Mouse (Mus musculus): Measurements from ENCODE around the gene Hhip. TPM values are rescaled to one million over a fixed set of nuclear protein-coding genes. Genes with fewer than 3 reads are reported as not detected.

Hhip gene
- 0.48 and 0.60 TPM in 2 replicates for polyA plus RNA-seq (2012; rRNA removed)

- no peak for DNase-seq
These were observed at the start of gene Hhip for GRCm38 (mm10) chr8:80057198-80058174. TSS of gene Hhip (minus strand) at chr8:80058006.

GRCm38 (mm10) chr8:80087021-80087420 is 29.2 kb upstream of the Hhip start:
- Histone ChIP-seq H3K27me3 (replicated peaks; ENCODE audit: control insufficient read depth, insufficient read depth, low read length) (no peaks in the 10 kb centered on the region), H3K36me3 (ENCODE audit: control insufficient read depth, insufficient read depth, low read length) (no peaks in the 10 kb centered on the region), H3K4me3 (ENCODE audit: insufficient read depth, low read depth, low read length) (no peak overlapping the region), H3K27ac (ENCODE audit: insufficient read depth, low read depth, low read length) (no peak overlapping the region), H3K4me1 (ENCODE audit: control insufficient read depth, insufficient read depth, low read length) (no peaks in the 10 kb centered on the region)
- 88% methylated on average over 2 of the region's 2 CpGs for WGBS
- TF ChIP-seq CTCF (conservative IDR thresholded peaks at IDR 0.05; ENCODE audit: insufficient read depth, insufficient read length, low read depth, low read length) (no peak), POLR2A (IDR thresholded peaks at IDR 0.05; ENCODE audit: low read depth, low read length) (no peak)
- no peak for DNase-seq

More at GRCm38 (mm10) chr8:80057198-80058174, at the start of gene Hhip:
- H3K4me3 ChIP-seq (ENCODE audit: insufficient read depth, low read depth, low read length) = peak within 1 kb of the TSS; percentile 37; the same call in 1 of the 2 replicates
- H3K4me1 ChIP-seq (ENCODE audit: control insufficient read depth, insufficient read depth, low read length) = no peaks in the 10 kb centered on the region
- H3K27me3 ChIP-seq (replicated peaks; ENCODE audit: control insufficient read depth, insufficient read depth, low read length) = no peaks in the 10 kb centered on the region; the same call in none of the 2 replicates
- H3K27ac ChIP-seq (ENCODE audit: insufficient read depth, low read depth, low read length) = no peak within 1 kb of the TSS
- 2% methylated on average over 38 of the region's 56 CpGs for WGBS
- no peaks in the 10 kb centered on the region for H3K36me3 ChIP-seq (ENCODE audit: control insufficient read depth, insufficient read depth, low read length)
- no peak for TF ChIP-seq CTCF (conservative IDR thresholded peaks at IDR 0.05; ENCODE audit: insufficient read depth, insufficient read length, low read depth, low read length)
- no peak for TF ChIP-seq POLR2A (IDR thresholded peaks at IDR 0.05; ENCODE audit: low read depth, low read length)

- no peaks in the 10 kb centered on the region for H3K36me3 ChIP-seq (ENCODE audit: control insufficient read depth, insufficient read depth, low read length)
- no peaks in the 10 kb centered on the region; the same call in none of the 2 replicates for H3K27me3 ChIP-seq (replicated peaks; ENCODE audit: control insufficient read depth, insufficient read depth, low read length)
- H3K4me1 ChIP-seq (ENCODE audit: control insufficient read depth, insufficient read depth, low read length) = no peaks in the 10 kb centered on the region
- WGBS = 6% methylated on average over 8 of the region's 12 CpGs
- no peak for TF ChIP-seq POLR2A (IDR thresholded peaks at IDR 0.05; ENCODE audit: low read depth, low read length)
- no peak for TF ChIP-seq CTCF (conservative IDR thresholded peaks at IDR 0.05; ENCODE audit: insufficient read depth, insufficient read length, low read depth, low read length)
- H3K27ac ChIP-seq (ENCODE audit: insufficient read depth, low read depth, low read length) = no peak overlapping the region
- DNase-seq = no peak
- H3K4me3 ChIP-seq (ENCODE audit: insufficient read depth, low read depth, low read length) = no peak overlapping the region
These were observed 387 bp upstream of the Hhip start for GRCm38 (mm10) chr8:80058193-80058592.

GRCm38 (mm10) chr8:80056331-80057070 is 1.3 kb downstream of the Hhip start:
- no peak overlapping the region for H3K27ac ChIP-seq (ENCODE audit: insufficient read depth, low read depth, low read length)
- H3K27me3 ChIP-seq (replicated peaks; ENCODE audit: control insufficient read depth, insufficient read depth, low read length) = no peaks in the 10 kb centered on the region; the same call in none of the 2 replicates
- no peak for DNase-seq
- H3K36me3 ChIP-seq (ENCODE audit: control insufficient read depth, insufficient read depth, low read length) = no peaks in the 10 kb centered on the region
- H3K4me3 ChIP-seq (ENCODE audit: insufficient read depth, low read depth, low read length) = no peak overlapping the region
- TF ChIP-seq POLR2A (IDR thresholded peaks at IDR 0.05; ENCODE audit: low read depth, low read length) (no peak), CTCF (conservative IDR thresholded peaks at IDR 0.05; ENCODE audit: insufficient read depth, insufficient read length, low read depth, low read length) (no peak)
- H3K4me1 ChIP-seq (ENCODE audit: control insufficient read depth, insufficient read depth, low read length) = no peaks in the 10 kb centered on the region
- WGBS = 14% methylated on average over 13 of the region's 13 CpGs

- H3K36me3 ChIP-seq (ENCODE audit: control insufficient read depth, insufficient read depth, low read length) = no peaks in the 10 kb centered on the region
- no peak overlapping the region for H3K4me3 ChIP-seq (ENCODE audit: insufficient read depth, low read depth, low read length)
- no peak overlapping the region for H3K27ac ChIP-seq (ENCODE audit: insufficient read depth, low read depth, low read length)
- no peaks in the 10 kb centered on the region; the same call in none of the 2 replicates for H3K27me3 ChIP-seq (replicated peaks; ENCODE audit: control insufficient read depth, insufficient read depth, low read length)
- DNase-seq = no peak
- no peak for TF ChIP-seq CTCF (conservative IDR thresholded peaks at IDR 0.05; ENCODE audit: insufficient read depth, insufficient read length, low read depth, low read length)
- no peak for TF ChIP-seq POLR2A (IDR thresholded peaks at IDR 0.05; ENCODE audit: low read depth, low read length)
- WGBS = 22% methylated on average over 10 of the region's 10 CpGs
- no peaks in the 10 kb centered on the region for H3K4me1 ChIP-seq (ENCODE audit: control insufficient read depth, insufficient read depth, low read length)
These were observed 2.0 kb downstream of the Hhip start for GRCm38 (mm10) chr8:80055777-80056176.

GRCm38 (mm10) chr8:80055094-80055493 is 2.7 kb downstream of the Hhip start:
- Histone ChIP-seq H3K4me1 (ENCODE audit: control insufficient read depth, insufficient read depth, low read length) (no peaks in the 10 kb centered on the region), H3K27me3 (replicated peaks; ENCODE audit: control insufficient read depth, insufficient read depth, low read length) (no peaks in the 10 kb centered on the region; the same call in 1 of the 2 replicates), H3K27ac (ENCODE audit: insufficient read depth, low read depth, low read length) (no peak overlapping the region), H3K4me3 (ENCODE audit: insufficient read depth, low read depth, low read length) (no peak overlapping the region), H3K36me3 (ENCODE audit: control insufficient read depth, insufficient read depth, low read length) (no peaks in the 10 kb centered on the region)
- TF ChIP-seq POLR2A (IDR thresholded peaks at IDR 0.05; ENCODE audit: low read depth, low read length) (no peak), CTCF (conservative IDR thresholded peaks at IDR 0.05; ENCODE audit: insufficient read depth, insufficient read length, low read depth, low read length) (no peak)
- no peak for DNase-seq
- WGBS = 72% methylated on average over 6 of the region's 6 CpGs

Data from kidney, adult 2 months (tissue).